Mouse (Mus musculus): ENCODE measurements at regions not wholly inside any gene's neighbourhood (a gene's known extent, or its start where the extent isn't known, plus 50 kb on each side); places are given as distances from the start of the nearest gene placed in this dataset.
"Not testable (repeated sequence)": the region's sequence is repeated elsewhere in the genome, so short reads cannot be mapped to it uniquely, and the experiment has no call there.

GRCm38 (mm10) chr3:34709553-34709952 is 59.3 kb downstream of the Sox2 start:
- DNase-seq (ENCODE audit: low spot score): no peak

- not testable (repeated sequence) for DNase-seq (ENCODE audit: low spot score)
These were observed 61.9 kb downstream of the Sox2 start for GRCm38 (mm10) chr3:34712137-34712536.

GRCm38 (mm10) chr3:34722506-34722905 is 72.3 kb downstream of the Sox2 start:
- no peak for DNase-seq (ENCODE audit: low spot score)

GRCm38 (mm10) chr3:34726955-34727354 is 76.8 kb downstream of the Sox2 start:
- DNase-seq (ENCODE audit: low spot score): no peak

- DNase-seq (ENCODE audit: low spot score): no peak
These were observed 78.1 kb downstream of the Sox2 start for GRCm38 (mm10) chr3:34728282-34728681.

- no peak for DNase-seq (ENCODE audit: low spot score)
These were observed 84.8 kb downstream of the Sox2 start for GRCm38 (mm10) chr3:34734966-34735365.

DNA sequence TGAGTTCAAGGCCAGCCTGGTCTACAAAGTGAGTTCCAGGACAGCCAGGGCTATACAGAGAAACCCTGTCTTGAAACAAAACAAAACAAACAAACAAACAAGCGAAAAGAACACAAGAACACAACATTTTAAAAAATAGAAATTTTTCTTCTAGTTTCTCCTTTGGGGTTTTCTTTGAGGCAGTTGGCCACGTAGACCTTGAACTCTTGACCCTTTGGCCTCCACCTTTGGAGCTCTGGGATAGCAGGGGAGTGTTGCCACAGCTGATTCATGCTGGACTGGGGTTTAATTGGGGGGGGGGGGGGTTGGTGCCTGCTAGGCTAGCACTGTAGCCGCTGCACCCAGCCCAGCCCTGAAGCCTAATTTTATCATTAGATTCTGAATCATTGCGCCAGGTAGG is 87.8 kb downstream of the Sox2 start:
- no peak for DNase-seq (ENCODE audit: low spot score)

DNA sequence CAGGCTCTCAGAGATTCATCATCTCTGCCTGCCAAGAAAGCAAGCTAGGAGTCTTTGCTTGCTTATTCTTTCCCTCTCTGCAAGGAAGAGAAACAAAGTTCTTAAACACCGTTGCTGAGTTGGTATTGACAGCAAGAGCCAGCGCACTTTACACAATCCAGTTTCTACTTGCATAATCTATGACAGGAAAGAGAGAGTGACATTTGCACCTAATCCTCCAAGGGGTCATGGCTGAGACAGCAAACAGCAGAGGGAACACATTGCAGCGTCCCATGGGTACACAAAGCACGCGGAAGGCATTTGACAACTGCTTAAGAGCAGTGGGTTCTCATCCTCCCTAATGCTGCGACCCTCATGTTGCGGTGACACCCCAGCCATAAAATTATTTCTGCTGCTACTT is 88.7 kb downstream of the Sox2 start:
- DNase-seq (ENCODE audit: low spot score): no peak

GRCm38 (mm10) chr3:34739693-34740092 is 89.5 kb downstream of the Sox2 start:
- DNase-seq (ENCODE audit: low spot score): no peak

DNA sequence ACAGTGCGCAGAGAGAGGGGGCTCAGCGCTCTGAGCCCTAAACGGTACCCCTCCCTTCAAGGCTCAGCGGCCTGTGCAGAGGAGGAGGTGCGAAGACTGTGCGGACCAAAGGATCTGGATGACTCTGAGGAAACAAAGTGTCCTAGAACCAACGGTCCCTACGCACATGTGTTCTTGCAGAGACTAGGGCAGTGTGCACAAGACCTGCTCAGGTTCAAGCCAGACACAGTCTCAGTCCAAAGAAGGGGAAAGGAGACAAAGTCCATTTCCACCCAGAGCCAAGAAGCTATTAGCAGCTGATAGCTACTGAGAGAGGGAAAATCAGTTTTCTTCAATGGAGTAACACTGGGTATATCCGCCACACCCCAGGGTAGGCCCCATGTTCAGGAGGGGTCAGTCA is 89.9 kb downstream of the Sox2 start:
- no peak for DNase-seq (ENCODE audit: low spot score)

DNA sequence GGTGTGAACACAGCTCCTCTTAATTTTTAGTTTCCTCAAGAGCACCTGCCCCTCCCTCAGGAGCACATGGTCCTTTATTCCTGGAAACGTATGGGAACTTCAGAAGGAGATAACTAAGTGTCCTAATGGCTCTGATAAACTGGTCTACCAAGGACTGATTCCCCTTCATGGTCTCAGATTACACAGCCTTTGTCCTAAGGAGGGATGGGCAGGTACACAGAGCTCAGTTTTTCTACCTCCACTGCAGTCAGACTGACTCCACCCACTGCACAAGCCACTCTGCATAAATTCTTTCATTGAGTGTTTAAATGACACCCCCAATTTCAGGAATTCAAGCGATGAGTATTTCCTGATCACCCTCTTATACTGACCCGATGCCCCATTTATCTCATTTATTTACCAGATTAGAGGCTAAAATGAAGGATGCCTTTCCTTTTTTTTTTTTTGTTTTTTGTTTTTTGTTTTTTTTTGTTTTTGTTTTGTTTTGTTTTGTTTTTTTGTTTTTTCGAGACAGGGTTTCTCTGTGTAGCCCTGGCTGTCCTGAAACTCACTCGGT is 95.1 kb downstream of the Sox2 start:
- no peak for DNase-seq (ENCODE audit: low spot score)

- no peak for DNase-seq (ENCODE audit: low spot score)
These were observed 97.4 kb downstream of the Sox2 start for GRCm38 (mm10) chr3:34747499-34748093.

DNA sequence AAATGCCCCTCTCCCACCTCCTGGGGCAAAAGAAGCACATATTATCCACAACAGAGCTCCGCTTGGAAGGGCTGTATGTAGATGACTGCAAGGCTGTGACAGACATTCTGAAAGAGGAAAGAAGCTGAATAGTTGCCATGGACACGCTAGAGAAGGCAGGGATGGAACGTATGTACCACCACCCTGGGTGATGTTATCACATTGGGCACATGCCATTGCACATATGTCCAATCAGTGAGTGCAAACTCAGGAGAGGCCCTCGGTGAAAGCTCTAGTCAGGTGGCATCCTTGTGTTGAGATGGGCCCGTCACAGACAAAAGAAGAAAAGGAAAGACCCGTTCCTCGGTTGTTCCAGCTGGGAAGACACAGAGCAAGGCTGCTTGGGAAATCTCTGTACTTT is 99.8 kb downstream of the Sox2 start:
- DNase-seq (ENCODE audit: low spot score): no peak

DNA sequence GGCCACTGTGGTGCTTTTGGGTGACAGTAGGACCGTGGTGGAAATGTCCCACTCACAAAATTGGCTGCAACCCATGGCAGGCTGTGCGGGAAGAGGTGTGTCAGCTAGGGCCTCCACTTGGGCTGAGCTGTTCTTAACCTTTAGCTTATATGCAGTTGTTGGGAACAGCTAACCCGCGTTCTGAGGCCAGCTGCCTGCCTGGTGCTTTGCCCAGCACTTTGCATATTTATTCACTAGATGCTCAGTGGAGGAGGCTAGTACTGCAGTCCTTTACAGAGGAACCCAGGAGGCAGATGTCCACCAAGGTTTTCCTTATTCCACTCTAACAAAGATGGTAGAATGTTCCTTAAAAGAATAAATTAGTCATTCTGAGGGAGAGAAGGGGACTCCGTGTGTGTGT is 101.3 kb downstream of the Sox2 start:
- DNase-seq (ENCODE audit: low spot score): no peak

GRCm38 (mm10) chr3:34753557-34753956 is 103.4 kb downstream of the Sox2 start:
- no peak for DNase-seq (ENCODE audit: low spot score)

DNA sequence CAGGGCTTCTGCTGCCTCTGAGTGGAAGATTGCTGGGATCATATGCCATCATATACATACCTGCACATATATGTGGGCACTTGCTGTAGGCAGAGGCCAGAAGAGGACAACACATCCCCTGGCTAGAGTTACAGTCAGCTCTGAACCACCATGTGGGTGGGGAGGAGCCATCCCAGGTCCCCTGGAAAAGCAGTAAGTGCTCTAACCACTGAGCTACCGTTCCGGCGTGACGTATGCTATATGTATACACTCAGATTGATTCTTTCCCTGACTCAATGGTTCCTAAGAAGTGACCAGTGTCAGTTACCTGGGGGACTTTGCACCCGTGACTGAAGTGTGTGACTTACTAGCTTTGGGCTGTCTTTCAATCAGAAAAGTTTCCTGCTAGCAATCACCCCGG is 104.6 kb downstream of the Sox2 start:
- DNase-seq (ENCODE audit: low spot score): no peak

DNA sequence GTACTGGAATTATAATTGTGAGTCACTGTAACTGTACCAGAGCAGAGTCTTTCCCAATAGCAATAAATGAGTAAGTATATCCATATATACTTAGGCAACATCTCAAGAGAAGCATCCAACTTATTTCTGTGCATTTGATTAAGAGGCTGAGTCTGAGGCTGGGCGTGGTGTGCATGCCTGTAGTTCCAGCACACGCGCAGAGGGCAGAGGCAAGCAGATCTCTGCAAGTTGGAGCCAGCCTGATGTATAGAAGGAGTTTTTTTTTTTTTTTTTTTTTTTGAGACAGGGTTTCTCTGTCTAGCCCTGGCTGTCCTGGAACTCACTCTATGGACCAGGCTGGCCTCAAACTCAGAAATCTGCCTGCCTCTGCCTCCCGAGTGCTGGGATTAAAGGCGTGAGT is 105.1 kb downstream of the Sox2 start:
- not testable (repeated sequence) for DNase-seq (ENCODE audit: low spot score)

DNA sequence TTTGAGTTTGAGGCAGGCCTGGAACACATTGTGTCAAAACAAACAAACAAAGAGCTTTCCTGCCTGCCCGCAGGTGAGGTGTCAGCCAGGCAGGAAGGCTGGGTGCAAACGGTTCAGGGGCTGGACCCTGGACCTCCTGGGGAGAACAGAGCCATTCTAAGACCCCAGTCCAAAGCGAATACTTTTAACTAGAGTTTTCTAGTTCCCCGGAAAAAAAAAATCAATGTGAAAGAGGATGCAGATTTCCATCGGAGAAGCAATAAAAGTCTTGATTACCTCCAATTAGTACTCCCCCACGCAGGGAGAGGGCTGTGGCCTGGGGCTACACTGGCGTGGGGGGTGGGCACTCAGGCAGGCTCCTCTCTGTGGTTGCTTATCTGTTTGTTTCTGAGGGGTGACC is 106.4 kb downstream of the Sox2 start:
- DNase-seq (ENCODE audit: low spot score): no peak

- no peak for DNase-seq (ENCODE audit: low spot score)
These were observed 106.9 kb downstream of the Sox2 start for GRCm38 (mm10) chr3:34757130-34757529.

- peak; percentile 45 for DNase-seq (ENCODE audit: low spot score)
These were observed 107.8 kb downstream of the Sox2 start for GRCm38 (mm10) chr3:34757813-34758510.

DNA sequence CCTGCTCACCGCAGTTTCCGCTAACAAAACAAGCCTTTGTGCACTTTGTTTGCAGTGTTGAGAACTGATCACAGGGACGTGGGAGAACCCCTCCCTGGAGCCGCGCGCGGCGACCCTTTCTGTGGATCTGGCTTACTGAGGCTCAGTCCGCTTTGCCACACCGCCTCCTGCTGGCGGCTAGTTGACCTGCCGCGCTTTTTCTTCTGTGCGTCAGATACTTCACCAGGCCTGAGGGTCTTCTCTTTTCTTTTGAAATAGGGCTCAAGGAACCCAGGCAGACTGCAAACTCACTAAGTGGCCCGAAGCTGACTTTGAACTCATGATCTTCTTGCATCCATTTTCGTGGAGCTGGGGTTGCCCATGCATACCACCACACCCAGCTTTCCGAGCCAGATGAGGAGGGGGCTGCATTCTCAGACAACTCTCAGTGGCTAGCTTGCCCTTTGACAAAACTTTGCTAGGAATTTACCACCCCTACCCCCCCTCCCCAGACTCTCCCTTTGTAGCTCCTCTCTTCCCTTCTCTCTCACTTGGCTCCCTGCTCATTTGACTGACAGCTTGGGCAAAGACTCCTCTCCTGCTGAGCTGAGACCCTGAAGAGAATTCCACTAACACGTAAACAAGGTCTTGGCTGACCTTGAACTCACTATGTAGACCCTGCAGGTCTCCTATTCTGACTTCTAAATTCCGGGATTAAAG is 109.9 kb downstream of the Sox2 start:
- DNase-seq (ENCODE audit: low spot score): peak; percentile 45

GRCm38 (mm10) chr3:34761162-34761769 is 111.1 kb downstream of the Sox2 start:
- no peak for DNase-seq (ENCODE audit: low spot score)

GRCm38 (mm10) chr3:34761783-34762182 is 111.6 kb downstream of the Sox2 start:
- DNase-seq (ENCODE audit: low spot score): no peak
